Mouse (Mus musculus) thymus, postnatal 10 days (tissue): ENCODE data around the gene Traf4.

Experiments
- DNase-seq, 2 experiments: peaks; one replicate each; pipeline ENCODE4 v3.0.0; 2021; ENCODE audit warnings: low spot score in 2 of 2

Gene Traf4

DNA sequence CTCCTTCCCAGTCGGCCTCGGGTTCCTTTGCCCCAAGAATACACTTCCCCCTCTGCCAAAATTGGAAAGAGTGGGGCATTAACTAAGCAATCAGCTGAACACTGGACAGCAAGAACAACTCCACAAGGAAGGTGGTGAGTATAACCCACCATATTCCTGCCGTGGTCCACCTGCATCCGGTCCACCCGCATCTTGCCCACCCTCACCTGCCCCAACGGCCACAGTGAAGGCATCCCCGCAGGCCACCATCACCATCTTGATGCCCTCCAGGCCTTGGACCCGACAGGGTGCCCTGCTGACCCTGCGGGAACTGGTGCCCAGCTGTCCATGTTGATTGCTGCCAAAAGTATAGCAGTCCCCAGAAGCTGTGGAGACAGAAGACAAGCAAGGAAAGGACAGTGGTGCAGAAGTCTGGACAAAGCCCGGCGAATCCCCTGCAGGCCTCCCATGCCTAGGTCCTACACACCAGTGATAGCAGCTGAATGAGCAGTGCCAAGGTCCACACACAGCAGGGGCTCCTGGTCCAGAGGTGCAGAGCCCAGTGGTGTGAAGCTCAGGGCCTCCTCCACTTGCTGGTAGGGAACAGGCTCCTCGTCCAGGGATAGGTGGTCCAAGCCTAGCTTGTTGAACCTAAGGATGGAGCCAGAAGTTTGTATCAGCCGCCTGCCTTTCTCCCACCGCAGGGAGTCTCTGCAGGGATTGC, 2.0 kb upstream of the Traf4 start:
- no peak for DNase-seq

DNA sequence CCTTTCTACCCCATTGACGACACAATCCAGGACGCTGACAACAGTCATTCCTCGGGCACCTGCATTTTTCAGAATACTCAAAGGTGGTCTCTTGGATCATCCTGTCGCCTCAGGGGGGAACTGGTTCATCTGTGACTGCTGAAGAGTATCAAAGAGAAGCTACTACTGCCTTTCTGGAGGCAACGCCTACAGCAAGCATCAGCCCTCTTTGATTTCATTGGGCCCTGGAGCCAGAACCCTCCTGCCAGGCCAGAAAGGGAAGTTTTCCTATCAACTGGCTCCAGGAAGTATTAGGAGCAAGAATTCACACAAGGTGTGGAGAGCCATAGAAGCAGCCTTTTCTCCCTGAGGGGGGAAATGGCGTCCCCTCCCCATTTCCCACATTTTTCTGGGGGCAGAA, 1.3 kb upstream of the Traf4 start:
- DNase-seq, result no peak

DNA sequence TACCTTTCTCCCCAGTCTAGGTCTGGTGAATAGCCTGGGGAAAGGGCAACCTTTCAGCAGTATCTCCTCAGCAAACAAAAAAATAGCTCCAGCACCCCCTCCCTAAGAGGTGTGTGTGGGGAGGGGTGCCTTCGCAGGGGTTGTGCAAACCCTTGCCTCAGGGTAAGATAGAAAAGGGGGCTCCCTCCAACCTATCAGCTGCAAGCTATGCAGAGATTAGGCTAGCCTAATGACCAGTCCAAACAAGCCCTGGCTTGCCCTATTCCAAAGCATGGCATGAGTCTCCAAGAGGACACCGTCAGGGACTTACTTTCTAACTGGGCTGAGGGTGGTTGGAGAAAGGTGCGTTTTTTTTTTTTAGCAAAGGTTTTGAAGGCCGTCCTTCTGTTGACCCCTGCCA, 772 bp upstream of the Traf4 start:
- DNase-seq, result no peak

DNA sequence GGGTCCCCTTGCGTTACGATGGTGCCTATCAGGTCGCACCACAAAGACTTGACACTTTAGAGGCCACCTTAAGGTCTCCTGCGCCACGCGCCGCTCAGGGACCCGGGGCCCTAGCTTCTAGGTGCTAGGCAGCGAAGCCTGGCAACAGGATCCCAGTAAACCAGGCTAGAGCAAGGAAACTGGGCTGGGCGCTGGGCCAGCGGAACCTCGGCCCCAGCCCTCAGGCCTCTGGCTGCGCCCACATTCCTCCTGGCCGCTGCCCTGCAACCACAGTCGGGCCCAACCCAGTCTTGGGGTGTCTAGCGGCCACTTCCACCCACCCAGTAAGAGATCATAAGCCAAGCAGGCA, 346 bp upstream of the Traf4 start:
- DNase-seq, result no peak

DNA sequence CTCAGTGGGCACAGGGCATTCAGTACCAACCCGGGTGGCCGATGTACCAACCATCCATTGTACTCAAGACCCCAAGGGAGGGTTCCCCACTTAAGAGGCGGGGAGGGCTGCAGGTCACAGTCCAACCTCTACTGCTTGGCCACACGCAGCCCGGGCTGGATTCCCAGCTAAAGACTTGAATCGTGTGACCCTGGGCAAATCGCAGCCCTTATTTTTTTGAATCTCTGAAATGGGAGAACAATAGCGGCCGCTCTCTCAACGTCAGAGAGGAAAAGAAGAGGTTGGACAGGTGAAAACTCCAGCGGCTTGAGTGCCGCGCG, 825 bp downstream of the Traf4 start:
- no peak for DNase-seq

DNA sequence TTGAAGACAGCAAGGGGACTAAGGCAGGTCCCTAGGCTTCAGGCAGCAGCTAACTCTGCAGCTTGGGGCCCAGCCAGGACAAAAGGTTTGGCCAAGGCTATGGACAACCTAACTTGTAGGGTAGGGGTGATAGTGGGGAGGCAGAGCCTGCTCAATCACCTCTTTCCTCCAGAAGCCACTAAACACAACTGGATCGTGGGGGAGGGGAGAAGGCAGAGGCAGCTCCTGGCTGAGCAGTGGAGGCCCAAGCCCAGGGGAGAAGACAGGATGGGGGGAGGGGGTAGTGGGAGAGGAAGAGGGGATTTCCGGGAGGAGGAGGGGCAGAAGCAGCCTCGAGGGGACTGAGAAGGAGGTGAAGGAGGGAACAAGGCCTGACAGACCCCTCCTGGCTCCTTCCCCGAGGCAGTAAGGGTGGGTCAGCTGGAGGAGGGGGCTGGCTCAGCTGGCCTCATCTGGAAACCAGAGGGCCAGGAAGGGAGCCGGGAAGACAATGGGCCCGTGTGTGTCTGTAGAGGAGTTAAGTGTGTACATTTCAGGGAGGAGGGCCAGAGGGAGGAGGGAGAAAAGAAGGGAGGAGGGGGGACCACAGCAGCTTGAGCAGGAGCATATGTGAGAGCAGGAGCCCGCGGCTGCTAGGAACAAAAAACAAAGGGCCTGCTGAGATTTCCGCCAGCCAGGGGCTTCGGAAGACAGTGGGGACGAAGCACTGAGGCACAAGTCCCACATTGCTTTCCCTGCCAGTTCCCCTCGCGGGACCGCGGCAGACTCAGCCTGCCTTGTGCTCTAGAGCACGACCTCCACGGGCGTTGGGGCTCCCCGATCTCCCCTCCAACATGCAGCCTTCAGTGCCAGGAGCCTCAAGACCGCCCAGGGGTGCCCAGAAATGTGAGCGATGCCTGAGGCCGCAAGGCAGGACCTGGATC, 1.4 kb downstream of the Traf4 start:
- peak; percentile 74 to 79 for DNase-seq

DNA sequence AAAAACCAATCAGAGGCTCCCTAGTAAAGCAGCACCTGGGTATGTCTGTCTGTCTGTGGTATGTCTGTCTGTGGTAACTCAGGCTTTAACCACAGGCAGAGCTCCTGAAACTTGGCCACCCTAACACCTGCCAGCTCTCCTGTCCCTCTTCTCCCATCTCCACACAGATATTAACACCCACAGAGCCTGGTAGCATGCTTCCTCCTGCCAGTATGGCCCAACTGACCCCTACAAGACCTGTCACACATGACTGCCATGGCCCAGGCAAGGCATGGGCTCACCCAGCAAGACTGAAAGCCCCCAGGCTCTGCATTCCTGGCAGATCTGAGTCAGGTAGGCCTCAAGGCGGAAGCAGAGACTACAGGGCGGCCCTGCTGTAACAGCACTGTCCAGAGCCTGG, 2.3 kb downstream of the Traf4 start:
- DNase-seq, result no peak

DNA sequence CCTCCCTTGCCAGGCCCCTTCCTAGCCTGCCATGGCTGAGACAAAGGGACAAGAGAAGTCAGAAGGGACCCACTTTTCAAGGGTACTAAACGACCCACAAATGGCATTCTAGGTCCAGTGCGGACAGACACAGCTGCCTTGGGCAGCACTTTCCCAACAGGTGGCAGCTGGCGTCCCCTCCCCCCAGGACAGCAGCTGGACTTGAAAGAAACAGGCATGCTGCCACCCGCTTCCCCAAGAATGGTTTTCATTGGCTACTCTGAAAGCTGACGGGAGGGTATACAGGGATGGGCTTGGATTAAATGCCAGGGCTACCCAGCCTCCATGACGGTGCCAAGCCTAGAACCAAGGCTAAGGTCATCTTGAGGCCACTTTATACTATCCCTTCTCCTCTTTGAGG, 2.9 kb downstream of the Traf4 start:
- no peak for DNase-seq

DNA sequence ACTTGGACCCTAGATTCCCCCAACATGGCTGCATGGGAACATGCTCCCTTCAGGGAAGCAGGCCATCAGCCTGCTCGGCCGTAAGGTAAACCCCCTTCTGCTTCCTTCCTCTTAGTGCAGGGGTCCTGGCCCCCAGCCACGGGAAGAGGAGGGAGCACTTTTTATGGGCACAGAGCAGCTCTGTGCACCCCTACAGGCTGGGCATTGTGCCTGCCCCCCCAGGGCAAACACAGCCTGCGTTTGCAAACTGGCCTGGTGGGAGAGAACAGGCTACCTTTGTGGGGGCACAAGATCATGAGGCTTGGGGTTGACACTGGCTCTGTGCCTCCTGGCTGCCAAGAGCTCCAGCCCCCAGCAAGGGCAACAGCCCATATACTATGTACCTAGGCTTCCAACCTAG, 3.4 kb downstream of the Traf4 start:
- no peak for DNase-seq

DNA sequence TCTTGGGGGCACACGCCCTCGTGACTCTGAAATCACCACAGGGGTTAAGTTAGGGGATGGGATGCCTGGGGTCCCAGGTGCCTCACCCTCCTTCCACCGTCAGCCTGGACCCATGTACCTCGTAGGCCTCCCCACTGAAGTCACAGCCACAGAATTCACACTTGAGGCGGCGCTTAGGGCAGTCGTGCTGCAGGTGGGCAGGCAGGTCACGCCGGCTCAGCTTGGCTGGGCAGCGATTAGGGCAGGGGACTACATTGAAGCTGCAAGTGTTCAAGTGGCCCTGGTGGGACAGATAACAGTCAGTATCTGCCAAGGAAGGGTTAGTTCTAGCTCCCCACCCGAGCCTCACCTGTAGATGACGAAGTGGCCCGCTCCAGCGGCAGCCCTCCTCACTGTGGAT, 4.2 kb downstream of the Traf4 start:
- DNase-seq, result no peak

DNA sequence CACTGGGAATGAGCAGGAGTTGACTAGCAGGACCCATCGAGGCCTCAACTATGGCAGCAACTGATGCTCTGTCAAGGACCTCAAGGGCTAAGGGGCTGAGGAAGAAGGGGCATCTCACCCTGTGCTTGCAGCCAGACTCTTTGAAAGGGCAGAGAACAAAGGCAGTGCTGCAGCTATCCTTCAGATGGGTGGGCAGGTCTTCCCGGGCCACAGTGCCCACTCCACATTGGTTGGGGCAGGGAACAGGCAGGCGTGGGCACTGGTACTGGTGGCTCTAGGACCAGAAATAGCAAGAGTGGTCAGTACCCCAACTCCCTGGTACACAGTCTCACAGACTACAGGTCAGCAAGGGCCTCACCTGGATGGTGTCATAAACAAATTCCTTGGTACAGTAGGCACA, 4.7 kb downstream of the Traf4 start:
- DNase-seq, result no peak

DNA sequence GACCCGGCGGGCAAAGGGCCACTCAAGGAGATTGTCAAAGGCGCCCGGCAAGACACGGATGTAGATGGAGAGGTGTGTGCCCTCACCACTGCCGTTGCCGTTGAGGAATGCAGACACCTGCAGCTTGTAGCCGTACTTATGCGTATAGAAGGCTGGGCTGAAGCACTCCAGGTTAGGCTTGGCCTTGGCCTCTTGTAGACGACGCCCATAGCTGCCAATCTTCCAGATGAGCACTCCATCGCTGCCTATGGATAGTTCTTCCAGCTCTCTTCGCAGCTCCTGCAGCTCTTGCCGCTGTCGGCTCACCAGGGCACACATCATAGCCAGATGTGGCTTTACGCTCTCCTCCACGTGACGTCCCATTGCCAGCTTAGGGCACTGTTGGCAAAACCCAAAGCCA, 5.2 kb downstream of the Traf4 start:
- DNase-seq, result no peak

DNA sequence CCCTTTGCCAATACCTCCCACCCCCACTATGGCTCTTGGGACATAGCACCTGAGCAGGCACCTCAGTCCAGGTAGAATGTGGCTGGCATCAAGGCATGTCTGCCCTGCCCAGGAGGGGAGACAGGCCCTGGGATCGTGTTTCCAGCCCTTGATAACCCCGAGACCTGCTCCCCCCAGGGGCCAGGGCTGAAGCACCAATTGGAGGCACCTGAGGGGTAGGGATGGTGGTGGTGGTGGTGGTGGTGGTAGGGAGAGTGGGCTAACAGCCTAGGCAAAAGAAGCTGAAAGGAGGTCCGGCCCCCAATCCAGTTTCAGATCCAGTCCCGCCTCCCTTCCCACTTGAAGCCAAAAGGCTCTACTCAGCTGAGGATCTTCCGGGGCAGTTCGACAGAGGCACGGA, 5.8 kb downstream of the Traf4 start:
- DNase-seq, result no peak

DNA sequence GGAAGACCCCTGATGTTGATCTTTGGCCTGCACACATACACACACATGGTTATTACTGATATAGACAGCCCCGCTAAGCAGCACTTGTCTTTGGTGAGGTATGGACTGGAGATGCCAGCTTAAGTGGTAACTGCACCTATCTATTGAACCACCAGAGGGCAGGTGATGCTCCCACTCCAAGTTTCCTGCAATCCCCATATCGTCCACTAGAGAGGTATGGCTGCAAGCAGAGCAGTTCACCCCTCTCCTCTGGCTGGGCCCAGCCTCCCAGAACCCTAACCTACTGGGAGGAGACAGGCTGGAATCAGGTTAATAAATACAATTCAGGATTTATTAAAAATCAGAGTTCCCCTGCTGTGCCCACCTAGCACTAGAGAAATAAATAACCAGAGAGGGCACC, 6.3 kb downstream of the Traf4 start:
- peak; percentile 73 to 87 for DNase-seq

DNA sequence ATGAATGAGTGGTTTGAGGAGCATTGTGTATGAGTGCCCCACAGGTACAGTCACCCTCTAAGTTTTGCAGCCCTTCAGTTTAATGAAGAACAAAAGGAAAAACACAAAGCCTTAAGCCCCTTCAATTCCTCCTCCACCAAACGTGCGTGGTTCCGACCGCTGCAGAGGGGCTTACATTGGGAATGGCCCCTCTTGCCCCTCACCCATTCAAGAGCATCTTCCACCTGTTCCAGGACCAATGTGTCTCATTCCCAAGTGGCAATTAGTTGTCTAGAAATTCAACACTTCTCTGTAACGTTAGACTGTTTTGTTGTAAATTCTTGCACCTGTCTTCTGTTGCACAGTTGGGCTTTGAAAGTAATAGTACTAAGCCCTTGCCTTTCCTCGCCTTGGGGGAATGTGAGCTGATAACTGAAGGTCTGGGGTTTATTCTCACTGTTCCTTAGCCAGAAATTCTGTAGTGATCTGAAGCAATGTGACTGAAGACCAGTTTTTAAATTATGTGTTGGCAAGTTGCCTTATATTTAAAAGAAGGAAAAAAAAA, 9.2 kb downstream of the Traf4 start:
- no peak for DNase-seq

DNA sequence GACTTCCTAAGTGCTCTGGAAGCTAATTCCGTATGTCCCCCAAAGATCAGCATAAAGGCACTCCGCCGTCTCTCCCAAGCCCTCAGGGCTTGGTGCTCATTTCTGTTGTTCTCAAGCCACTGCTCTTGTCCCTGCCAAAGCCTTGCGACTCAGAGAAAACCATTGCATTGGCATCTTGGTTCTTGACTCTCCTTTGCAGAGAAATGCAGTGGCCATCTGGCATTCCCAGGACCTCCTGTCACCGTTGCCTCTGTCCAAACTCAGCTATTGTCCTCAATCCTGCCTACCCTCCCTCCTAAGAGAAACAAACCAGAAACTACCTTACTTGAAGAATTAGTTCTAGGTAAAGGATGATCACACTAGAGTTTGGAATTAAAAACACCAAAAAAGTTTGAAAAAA, 9.7 kb downstream of the Traf4 start:
- DNase-seq, result no peak

DNA sequence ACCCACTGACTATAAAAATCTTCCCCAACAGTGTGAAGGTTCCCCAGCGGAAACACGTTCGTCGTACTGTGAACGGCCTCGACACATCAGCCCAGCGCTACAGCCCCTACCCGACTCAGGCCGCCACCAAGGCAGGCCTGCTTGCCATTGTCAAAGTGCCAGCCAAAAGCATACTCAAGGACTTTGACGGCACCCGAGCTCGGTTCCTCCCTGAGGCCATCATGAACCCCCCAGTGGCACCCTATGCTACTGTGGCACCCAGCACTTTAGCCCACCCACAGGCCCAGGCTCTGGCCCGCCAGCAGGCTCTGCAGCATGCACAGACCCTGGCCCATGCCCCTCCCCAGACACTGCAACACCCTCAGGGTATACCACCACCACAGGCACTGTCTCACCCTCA, 11.6 kb downstream of the Traf4 start:
- DNase-seq, result no peak

DNA sequence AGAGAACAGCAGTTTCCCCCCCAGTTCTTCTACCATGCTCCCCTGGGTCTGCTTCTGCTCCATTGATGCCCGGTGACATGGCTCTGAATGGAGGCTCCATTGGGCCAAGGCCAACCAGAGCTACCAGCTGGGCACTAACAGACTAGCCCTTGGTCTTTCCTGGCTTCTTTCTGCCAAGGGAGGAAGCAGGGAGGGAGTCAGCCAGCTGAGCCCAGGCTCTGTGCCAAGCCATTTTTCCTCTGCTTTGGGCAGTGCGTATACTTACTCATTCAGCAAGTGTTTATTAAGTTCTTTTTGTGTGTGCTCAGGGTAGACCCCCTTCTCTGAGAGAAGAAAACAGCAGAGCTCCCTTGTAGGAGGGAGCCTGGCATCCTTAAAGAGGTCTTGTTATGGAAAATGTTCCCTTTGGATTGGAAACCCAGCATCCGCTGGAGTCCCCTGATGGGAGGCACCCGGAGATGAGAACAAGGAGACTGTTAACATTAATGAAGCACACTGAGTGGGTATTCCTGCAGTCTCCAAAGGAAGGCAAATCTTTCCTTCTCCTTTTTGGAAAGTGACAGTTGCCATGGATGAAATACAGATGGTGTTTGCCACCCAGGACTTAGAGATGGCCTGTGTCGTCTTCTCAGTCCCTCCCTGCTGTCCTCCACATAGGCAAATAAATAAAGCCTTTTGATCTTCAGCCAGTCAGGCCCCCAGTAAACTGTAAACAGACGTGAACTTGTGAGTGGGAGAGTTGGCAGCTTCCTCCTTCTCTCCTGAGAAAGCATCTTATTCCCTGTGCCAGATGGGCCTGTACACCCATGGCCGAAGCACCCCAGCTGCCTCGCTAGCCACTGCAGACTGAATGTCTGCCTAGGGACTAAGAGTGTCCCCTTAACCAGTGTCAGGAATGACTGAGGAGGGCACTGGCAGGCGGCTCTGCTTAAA, 12.8 kb downstream of the Traf4 start:
- DNase-seq, result no peak

DNA sequence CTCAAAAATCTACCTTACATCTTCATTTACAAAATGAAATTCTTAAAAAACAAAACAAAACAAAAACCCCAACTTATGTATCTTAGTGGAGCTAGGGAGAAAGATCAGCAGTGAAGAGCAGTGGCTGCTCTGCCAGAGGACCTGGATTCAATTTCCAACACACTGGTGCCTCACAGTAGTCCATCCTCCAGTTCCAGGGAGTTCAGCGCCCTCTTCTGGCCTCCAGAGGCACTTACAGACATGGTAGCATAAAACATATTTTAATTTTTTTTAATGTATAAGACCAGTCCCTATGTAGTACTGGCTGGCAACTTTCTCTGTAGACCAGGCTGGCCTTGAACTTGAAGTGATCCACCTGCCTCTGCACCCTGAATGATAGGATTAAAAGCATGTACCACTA, 14.2 kb downstream of the Traf4 start:
- no peak for DNase-seq

DNA sequence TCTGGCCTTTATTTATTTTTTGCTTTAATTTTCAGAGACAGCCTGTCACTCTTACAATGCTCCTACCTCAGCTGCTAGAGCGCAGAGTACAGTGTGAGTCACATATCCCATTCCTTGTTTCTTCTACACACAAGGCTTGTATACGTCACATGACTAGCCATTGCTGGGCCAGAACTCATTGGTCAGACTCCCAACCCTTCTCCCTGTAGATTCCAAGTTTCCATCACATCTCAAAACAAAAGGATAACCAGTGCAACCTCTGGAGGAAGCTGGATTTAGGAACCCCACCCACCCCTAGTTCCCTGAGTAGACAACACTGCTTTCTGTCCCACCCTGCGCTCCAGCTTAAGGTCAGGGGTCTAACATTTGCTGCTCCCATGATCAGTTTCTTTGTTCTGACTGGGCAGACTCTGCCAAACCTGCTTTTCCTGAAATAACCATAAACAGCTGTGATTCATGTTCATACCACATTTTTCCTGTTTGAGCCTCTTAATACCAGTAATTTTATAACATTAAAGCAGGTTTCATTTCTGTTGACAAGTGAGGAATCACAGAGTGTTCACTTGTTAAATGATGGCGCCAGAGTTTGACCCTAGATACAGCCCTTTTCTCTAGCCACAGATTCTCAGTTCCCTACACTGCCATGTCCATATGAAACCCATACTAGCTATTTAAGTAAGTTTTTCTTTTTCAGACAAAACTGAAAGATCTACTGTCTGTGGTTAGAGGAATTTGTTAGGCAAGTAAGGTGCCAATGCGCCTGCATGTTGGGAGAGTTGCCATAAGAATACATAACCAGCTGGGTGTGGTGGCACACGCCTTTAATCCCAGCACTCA, 18.5 kb downstream of the Traf4 start:
- DNase-seq, result no peak

DNA sequence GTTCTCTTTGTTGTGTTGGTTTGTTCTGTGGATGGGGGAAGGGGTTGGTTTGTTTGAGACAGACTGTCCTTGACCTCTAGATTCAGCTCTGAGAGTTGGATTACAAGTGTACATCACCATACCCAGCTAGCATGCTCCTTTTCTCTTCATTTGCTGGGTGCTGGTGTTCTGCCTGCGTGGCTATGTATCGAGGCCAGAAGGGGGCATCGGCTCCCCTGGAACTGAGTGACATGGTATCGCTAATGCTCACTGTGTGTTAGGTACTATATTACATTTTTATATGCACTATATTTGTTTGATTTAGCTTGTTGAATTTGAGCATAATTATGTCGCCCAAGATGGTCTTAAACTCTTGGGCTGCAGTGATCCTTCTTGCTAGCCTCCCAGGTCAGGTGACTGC, 19.2 kb downstream of the Traf4 start:
- no peak for DNase-seq
